Mouse (Mus musculus) frontal cortex, adult (tissue): ENCODE measurements around the gene Bend3.
A peak's percentile ranks its signal among the peaks of the same experiment; 100 is the strongest.
"Not testable (repeated sequence)": the region's sequence is repeated elsewhere in the genome, so short reads cannot be mapped to it uniquely, and the experiment has no call there.

Experiments
- ATAC-seq: cut with Nextera tagmentation; 2 replicates; pipeline ENCODE4 v1.9.2; 2017; ENCODE audit warnings: mild to moderate bottlenecking, moderate library complexity, mixed read lengths; ENCODE audit not compliant: low TSS enrichment

The Bend3 gene

DNA sequence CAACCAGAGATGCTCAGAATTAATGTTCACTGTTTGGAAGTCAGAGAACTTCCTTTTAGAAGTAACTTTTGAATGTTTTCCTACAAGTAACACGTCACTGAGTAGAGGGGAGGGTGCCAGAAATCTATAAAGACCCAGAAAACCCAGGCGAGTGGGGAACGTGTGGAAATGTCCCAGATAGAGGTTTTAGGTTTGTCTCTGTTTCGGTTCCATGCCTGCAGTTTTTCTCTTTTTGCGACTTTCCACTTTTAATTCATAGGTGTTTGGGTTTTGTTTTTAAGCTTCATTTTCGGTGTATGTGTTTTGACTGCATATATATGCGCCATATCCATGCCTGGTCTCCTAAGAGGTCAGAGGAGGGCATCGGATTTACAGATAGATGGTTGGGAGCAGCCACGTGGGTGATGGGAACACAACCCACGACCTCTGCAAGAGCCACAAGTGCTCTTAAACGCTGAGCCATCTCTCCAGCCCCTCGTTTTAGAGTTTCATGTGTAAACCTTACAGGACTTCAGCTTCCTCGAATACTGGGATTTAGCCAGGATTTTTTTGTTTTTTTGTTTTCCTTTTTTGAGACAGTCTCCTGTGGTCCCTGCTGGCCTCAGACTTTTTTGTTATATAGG is 1.7 kb downstream of the Bend3 start:
- ATAC-seq, result no peak

DNA sequence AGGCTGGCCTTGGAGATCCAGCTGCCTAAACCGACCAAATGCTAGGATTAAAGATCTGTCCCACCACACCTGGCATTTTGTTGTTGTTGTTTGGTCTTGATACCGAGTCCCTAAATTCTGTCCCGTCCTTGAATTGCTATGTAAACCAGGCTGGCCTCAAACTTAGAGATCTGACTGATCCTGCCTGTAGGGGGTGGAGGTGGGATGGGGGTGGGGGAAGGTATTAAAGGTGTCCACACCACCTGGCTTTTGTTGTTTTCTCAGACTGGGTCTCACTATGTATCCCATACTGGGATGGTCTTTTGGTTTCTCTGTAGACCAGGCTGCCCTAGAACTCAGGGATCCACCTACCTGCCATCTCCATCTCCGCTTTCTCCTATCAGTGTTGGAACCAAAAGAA is 2.5 kb downstream of the Bend3 start:
- ATAC-seq, result no peak

DNA sequence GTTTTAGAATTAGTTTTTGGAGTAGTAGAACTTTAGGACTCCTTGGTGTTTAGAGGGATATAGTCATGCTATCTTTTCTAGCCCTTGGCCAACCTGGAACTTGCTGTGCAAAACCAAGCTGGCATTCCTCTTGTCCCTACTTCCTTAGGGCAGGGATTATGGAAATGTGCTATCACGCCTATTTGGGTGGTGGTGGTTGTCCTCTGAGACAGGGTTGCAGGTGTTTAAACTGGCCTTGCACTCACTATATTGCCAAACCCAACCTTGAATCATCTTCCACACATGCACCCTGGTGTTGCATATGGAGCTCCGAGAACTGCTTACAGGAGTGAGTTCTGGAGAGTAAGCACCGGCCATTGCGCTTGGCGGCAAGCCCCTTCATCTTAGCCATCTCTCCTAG is 3.4 kb downstream of the Bend3 start:
- ATAC-seq, result no peak

GRCm38 (mm10) chr10:43483426-43483995 is 4.9 kb downstream of the Bend3 start:
- no peak for ATAC-seq

DNA sequence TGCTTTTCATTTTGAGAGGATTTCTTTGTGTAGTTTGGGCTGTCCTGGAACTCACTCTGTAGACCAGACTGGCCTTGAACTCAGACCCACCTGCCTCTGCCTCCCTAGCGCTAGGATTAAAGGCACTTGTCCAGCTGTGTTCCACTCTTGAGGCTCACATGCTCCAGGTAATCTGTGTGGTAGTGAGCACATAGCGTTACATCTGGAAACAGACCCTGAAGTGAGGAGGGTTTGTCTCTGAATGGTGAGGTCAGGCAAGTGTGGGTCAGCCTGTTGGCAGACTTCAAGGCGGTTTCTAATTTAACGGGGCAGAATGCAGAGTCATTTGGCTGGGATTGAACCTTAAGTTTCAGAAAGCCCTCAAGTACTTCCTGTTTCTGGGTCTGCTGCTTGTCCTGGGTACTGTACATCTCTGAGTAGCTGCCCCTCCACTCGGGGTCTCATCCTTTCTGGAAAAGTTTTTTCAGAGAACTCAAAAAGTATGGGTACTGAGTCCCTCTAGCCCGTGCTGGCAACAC is 7.2 kb downstream of the Bend3 start:
- no peak for ATAC-seq

DNA sequence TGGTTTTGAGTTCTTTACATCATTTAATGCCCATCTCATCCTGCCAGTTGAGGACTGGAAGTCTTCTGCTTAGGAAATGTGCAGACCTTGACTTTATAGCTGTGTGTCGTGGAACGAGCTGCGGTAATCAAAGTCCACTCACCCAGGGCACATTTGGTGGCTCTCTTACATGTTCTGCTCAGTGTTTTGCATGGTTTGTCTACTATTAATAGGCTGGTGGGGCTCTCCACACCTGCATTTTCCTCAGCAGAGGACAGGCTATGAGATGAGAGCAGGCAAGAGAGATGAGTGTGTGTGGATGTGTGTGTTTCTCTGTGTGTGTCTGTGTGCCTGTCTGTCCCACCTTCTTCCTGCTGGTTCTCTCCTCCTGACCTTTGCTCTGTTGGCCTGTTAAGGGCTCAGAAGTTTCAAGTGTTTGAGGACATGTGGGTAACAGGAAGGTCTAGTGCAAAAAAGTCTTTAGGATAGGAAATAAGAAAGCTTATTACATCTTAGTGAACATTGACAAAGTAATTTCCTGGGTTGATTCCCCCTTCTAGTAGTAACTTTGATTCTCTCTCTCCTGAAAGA is 8.9 kb downstream of the Bend3 start:
- ATAC-seq, result no peak

DNA sequence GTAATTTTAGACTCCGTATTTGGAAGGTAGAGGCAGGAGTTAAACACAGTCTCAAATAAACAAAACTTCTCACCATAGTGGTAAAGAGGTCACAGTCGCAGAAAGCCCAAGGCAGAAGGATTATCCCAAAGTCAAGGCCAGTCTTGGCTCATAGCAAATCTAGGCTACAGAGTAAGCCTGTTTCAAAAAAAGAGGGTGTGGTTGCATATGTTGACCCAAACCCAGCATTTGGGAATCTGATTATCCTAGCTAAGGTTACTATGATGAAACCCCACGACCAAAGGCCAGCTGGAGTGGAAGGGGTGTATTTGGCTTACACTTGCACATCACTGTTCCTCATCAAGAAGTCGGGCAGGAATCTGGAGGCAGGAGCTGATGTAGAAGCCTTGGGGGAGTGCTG is 9.6 kb downstream of the Bend3 start:
- ATAC-seq, result no peak

DNA sequence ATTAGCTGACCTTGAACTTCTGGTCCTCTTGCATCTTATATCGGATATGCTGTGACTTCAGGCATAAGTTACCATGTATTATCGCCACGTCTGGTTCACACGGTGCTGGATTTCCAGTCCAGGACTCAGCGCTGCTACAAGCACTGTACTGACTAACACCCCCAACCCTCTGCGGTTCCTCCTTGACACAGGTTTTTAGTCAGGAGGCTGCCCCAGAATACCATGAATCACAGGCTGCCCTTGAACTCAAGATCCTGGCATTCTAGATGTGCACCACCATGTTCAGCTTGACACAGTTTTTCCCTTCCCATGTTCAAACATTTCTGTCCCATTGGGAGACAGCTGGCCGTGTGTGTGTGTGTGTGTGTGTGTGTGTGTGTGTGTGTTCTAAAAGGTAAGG is 10.5 kb downstream of the Bend3 start:
- ATAC-seq, result no peak

DNA sequence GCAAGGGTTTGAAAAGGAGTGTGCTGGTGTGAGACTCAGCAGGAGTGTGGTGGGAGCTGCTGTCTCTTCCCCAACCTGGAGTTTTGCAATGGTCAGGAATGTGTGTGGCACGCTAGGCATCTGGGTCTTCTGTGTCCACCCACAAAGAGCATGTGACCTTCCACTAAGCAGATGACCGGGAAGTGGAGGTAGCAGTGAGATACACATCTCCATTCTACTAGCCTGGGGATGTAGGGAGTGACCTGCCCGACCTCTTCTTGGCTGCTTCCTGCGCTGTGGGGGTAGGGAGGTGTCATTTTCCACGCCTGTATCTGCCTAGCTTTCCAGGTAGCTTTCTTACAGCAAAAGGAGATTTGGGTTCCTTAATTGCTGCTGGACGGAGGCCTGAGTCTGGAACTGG is 10.9 kb downstream of the Bend3 start:
- no peak for ATAC-seq

GRCm38 (mm10) chr10:43490034-43490433 is 11.4 kb downstream of the Bend3 start:
- no peak for ATAC-seq

DNA sequence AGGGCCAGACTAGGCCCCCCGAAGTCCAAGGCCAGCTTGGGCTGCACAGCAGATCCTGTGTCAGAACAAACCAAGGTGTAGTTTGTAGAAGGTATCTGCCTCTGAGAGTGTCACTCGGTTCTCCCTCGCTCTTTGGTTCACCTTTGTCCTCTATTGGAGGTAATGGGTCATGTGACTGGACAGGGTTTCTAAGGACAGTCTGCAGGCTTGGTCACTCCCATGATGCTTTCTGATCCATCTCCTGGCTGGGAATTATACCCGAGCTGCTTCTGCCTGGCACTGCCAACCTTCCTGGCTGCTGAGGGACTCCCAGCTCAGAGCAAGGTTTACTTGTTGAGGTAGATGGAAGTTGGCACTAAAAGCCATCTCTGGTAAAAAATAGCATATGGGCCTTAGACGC is 12.2 kb downstream of the Bend3 start:
- no peak for ATAC-seq

DNA sequence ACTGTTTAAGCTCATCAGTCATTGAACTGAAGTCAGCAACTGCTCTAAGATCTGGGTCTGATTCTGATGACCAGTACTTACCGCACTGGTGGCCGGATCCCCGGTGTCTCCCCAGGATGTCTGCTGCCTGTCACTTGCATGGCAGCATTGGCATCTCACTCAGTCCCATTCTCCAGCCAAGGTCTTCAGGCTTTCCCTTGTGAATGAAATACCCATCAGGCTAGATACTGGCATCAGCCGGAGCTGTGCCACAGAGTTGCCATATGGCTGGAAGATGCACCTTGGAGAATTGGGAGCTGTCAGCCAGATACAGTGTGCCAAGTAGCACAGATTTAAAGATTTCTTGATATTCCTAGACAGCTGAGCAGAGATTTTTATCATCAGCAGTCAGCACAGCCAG is 24.0 kb downstream of the Bend3 start:
- peak; percentile 70 for ATAC-seq

DNA sequence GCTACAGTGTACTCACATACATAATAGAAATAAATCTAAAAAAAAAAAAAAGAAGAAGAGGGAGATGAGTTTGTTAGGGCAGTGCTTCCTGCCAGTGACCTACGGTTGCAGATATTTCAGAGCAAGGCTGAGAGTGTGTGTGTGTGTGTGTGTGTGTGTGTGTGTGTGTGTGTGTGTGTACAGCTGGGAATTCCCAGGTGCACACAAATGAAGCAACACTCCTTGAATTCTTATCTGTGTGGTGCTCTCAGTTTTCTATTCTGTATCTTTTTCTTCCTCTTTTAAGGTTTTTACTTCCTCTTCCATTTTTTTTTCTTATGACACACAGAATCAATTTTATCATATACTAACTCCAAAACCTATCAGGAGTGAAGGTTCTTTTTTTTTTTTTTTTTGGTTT is 25.7 kb downstream of the Bend3 start:
- ATAC-seq, result no peak

GRCm38 (mm10) chr10:43507051-43507450 is 28.4 kb downstream of the Bend3 start:
- ATAC-seq, result no peak

DNA sequence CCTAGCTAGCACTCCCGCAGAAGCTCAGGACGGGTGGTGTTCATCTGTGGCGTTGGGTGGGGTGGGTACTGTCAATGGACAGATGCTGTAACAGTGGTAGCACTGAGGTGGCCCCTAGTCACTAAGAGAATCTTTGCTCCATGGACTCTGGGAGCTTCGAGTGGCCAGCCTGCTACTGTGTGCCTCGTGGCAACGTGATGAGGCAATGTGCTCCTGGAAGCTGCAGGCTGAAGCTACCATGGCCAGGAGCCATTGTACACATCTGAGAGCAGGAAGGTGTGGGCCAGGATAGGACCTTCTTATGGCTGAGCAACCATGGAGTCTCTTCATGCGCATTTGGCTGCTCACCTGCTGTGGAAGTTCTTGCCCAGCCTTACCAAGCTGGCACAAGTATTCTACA is 30.6 kb downstream of the Bend3 start:
- ATAC-seq, result no peak

GRCm38 (mm10) chr10:43512976-43513375 is 34.3 kb downstream of the Bend3 start:
- no peak for ATAC-seq

GRCm38 (mm10) chr10:43516992-43517660 is 38.5 kb downstream of the Bend3 start:
- ATAC-seq, result peak; percentile 41

- ATAC-seq, result no peak
Measured at GRCm38 (mm10) chr10:43517836-43518235, 39.2 kb downstream of the Bend3 start.

DNA sequence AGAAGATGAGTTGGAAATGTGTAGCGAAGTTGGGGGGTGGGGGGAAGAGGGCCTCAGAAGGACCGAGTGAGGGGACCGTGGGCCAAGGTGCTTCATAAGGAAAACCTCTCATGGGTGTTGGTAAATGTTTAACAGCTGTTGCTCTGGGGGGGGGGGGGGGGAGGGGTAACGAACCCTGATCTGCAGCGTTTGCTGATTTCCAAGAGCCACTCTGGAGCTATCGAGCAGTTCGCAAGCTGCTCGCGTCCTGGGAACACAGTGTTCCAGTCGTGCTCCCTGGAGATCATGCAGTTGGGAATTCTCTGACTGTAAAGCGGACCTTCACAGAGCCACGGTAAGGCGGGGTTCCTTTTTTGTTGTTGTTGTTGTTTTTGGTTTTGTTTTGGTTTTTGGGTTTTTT is 39.7 kb downstream of the Bend3 start:
- ATAC-seq, result no peak

GRCm38 (mm10) chr10:43519977-43520376 is 41.3 kb downstream of the Bend3 start:
- no peak for ATAC-seq

DNA sequence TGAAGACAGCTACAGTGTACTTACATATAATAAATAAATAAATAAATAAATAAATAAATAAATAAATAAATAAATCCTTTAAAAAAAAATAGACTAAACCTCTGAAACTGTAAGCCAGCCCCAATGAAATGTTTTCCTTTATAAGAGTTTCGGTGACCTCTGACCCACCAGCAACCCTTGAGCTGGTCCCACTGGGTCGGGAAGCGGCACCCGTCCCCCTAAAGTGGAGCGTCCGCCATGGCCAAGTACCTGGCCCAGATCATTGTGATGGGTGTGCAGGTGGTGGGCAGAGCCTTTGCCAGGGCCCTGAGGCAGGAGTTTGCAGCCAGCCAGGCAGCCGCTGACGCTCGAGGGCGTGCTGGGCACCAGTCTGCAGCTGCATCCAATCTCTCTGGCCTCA is 45.3 kb downstream of the Bend3 start, which contains the start of gene Gm9803:
Gm9803 (plus strand) TSS at position 154 of the 400 bp plus-strand sequence.
- ATAC-seq, result not testable (repeated sequence)

DNA sequence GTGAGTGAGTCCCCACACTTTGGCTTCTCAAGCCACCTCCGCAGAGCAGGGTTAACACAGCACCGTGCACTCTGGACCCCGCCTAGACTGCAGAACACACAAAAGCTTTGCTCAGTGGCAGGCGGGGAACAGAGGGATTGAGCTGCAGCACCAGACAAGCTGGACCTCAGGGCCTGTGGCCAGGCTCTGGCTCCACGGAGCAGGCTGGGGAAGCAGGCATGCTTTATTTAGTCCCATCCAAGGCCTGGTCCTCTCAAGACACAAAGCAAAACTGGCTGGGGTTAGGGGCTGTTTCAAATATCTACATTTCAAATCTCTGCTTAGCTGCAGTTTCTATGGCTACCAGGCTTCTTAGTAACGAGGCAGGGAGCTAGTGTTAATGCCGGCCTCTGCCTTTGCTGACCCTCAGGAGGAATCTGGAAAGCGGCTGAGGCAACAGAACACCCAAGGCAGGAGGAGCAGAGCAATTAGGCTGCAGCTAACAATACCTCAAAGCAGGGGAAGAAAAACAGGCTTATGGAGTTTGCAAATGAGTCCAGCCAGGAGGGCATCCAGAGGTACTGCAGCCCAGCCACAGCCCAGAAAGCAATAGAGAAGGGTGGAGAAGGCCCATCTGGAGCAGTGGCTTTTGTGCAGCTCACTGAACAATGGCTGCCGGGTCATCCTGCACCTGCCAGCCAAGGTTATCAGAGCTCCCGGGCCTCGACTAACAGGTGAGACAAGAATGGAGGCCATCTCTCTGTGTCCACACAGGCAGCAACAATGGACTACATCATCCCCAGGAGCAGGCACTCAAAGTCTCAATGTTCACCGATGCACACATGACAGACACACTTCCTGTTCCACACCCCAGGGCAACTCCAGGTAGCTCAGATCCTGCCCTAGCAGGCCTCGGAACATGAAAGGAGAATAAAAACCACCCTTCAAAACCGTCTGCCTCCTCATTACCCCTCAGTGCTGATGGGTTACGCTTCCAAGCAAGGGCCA is 48.9 kb downstream of the Bend3 start:
- ATAC-seq, result peak; percentile 63
